ENCODE assay signal across 25 mouse cellular contexts in the genomic region with DNA sequence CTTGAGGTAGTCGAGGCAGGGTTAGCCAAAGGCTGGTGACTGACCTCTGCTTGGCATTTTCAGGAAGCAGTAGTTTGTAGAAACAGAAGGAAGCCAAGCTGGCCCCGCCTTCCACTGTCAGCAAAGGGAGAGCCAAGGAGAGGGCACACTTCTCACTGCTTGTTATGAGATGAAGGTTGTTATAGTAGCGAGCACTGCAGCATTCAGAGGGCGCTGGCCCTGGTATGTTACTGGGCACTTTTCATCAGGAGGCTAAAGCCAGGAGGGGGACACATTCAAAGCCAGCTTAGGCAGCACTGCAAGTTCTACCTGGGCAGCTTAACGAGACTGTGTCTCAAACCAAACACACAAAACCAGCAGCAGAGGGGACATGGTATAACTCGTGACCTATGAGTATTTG. TPM values are rescaled to one million over a fixed set of nuclear protein-coding genes. Genes with fewer than 3 reads are reported as not detected.
A peak's percentile ranks its signal among the peaks of the same experiment; 100 is the strongest.
DNase-seq lines count a peak whose midpoint lies in the region; ATAC-seq and TF ChIP-seq lines count a peak whose summit lies in the region.
"Had no signal": no experiment of that assay in that cellular context is flagged by ENCODE, and none has a peak within 500 bp of the region (broad histone marks: within the 10 kb centered on the region; RNA-seq: fewer than 3 reads in every experiment).

No protein-coding gene starts in this region.

- no peaks in the 10 kb centered on the region for H3K9me3 ChIP-seq in forebrain, embryonic 11.5 days (ENCODE audit: control insufficient read depth, low read length)
- H3K9me3 ChIP-seq in forebrain, embryonic 16.5 days (ENCODE audit: control insufficient read depth, low read length): no peaks in the 10 kb centered on the region
- no peaks in the 10 kb centered on the region for H3K9me3 ChIP-seq in intestine, embryonic 16.5 days (ENCODE audit: control insufficient read depth, low read length)
- no peaks in the 10 kb centered on the region for H3K9me3 ChIP-seq in intestine, postnatal 0 days (ENCODE audit: control insufficient read depth)
- no peaks in the 10 kb centered on the region for H3K9me3 ChIP-seq in kidney, embryonic 16.5 days (ENCODE audit: low read length)
- H3K9me3 ChIP-seq: embryonic facial prominence, embryonic 10.5 days; embryonic facial prominence, embryonic 12.5 days; forebrain, embryonic 12.5 days; G1E had no signal

- H3K4me2 ChIP-seq in forebrain, embryonic 11.5 days (ENCODE audit: low read depth, low read length, severe bottlenecking): no peak overlapping the region
- no peak overlapping the region for H3K4me2 ChIP-seq in forebrain, embryonic 16.5 days (ENCODE audit: low read length)
- no peak overlapping the region for H3K4me2 ChIP-seq in intestine, embryonic 16.5 days (ENCODE audit: low read depth, low read length)
- H3K4me2 ChIP-seq in intestine, postnatal 0 days (replicated peaks; ENCODE audit: low read depth): no peak overlapping the region
- no peak overlapping the region for H3K4me2 ChIP-seq in kidney, embryonic 16.5 days (replicated peaks; ENCODE audit: low read depth, low read length)
- H3K4me2 ChIP-seq: embryonic facial prominence, embryonic 12.5 days; forebrain, embryonic 12.5 days had no signal

- H3K4me3 ChIP-seq in forebrain, embryonic 11.5 days (ENCODE audit: low read depth, low read length): no peak overlapping the region
- no peak overlapping the region for H3K4me3 ChIP-seq in forebrain, embryonic 16.5 days (replicated peaks; ENCODE audit: low read length)
- H3K4me3 ChIP-seq in intestine, embryonic 16.5 days (ENCODE audit: low read length): no peak overlapping the region
- H3K4me3 ChIP-seq in intestine, postnatal 0 days (ENCODE audit: low read depth, low read length): no peak overlapping the region
- no peak overlapping the region for H3K4me3 ChIP-seq in kidney, embryonic 16.5 days (ENCODE audit: low read length)
- H3K4me3 ChIP-seq: embryonic facial prominence, embryonic 10.5 days; embryonic facial prominence, embryonic 12.5 days; forebrain, embryonic 12.5 days had no signal

- no peak for ATAC-seq in forebrain, embryonic 11.5 days (replicated peaks; ENCODE audit: low FRiP score)
- ATAC-seq in forebrain, embryonic 16.5 days: no peak
- ATAC-seq in intestine, embryonic 16.5 days: 0 out of 2 replicates have a peak, but pooled peaks have one; percentile 12
- no peak for ATAC-seq in intestine, postnatal 0 days
- ATAC-seq in kidney, embryonic 16.5 days (ENCODE audit: low FRiP score, low TSS enrichment): no peak
- ATAC-seq in monocyte, adult 5-6 weeks (replicated peaks; ENCODE audit: insufficient number of reproducible peaks, low FRiP score, low TSS enrichment, poor library complexity, severe bottlenecking): 0 out of 2 replicates have a peak, but pooled peaks have one; percentile 25
- ATAC-seq: activated CD4-positive, CD25-positive, alpha-beta regulatory T cell, adult 4 months; CD4-positive, CD25-positive, alpha-beta regulatory T cell, adult 4 months; forebrain, embryonic 14.5 days; Patski had no signal

- no peaks in the 10 kb centered on the region for H3K27me3 ChIP-seq in forebrain, embryonic 11.5 days (ENCODE audit: control insufficient read depth, insufficient read depth, low read length)
- no peaks in the 10 kb centered on the region for H3K27me3 ChIP-seq in forebrain, embryonic 16.5 days (replicated peaks; ENCODE audit: control insufficient read depth, insufficient read depth, low read length)
- H3K27me3 ChIP-seq in intestine, embryonic 16.5 days (replicated peaks; ENCODE audit: control insufficient read depth, insufficient read depth, low read length): no peaks in the 10 kb centered on the region
- no peaks in the 10 kb centered on the region for H3K27me3 ChIP-seq in intestine, postnatal 0 days (replicated peaks; ENCODE audit: control insufficient read depth, insufficient read depth, low read length)
- H3K27me3 ChIP-seq in kidney, embryonic 16.5 days (ENCODE audit: insufficient read depth, low read length): no peaks in the 10 kb centered on the region
- H3K27me3 ChIP-seq: embryonic facial prominence, embryonic 12.5 days; forebrain, embryonic 12.5 days; Patski had no signal

- no peaks in the 10 kb centered on the region for H3K36me3 ChIP-seq in forebrain, embryonic 11.5 days (ENCODE audit: control insufficient read depth, insufficient read depth, low read length)
- H3K36me3 ChIP-seq in forebrain, embryonic 16.5 days (ENCODE audit: control insufficient read depth, insufficient read depth): no peaks in the 10 kb centered on the region
- no peaks in the 10 kb centered on the region for H3K36me3 ChIP-seq in intestine, embryonic 16.5 days (ENCODE audit: control insufficient read depth, insufficient read depth, low read length)
- no peaks in the 10 kb centered on the region for H3K36me3 ChIP-seq in intestine, postnatal 0 days (ENCODE audit: control insufficient read depth, insufficient read depth)
- no peaks in the 10 kb centered on the region for H3K36me3 ChIP-seq in kidney, embryonic 16.5 days (ENCODE audit: insufficient read depth, low read length)
- H3K36me3 ChIP-seq: embryonic facial prominence, embryonic 10.5 days; embryonic facial prominence, embryonic 12.5 days; forebrain, embryonic 12.5 days; G1E had no signal

- no peaks in the 10 kb centered on the region for H3K4me1 ChIP-seq in forebrain, embryonic 11.5 days (replicated peaks; ENCODE audit: control insufficient read depth, insufficient read depth, low read length)
- H3K4me1 ChIP-seq in forebrain, embryonic 16.5 days (replicated peaks; ENCODE audit: control insufficient read depth, insufficient read depth, low read length): no peaks in the 10 kb centered on the region
- H3K4me1 ChIP-seq in intestine, embryonic 16.5 days (ENCODE audit: control insufficient read depth, insufficient read depth, low read length): peaks cover 3% of the 10 kb centered on the region; the same call in 1 of the 2 replicates
- no peaks in the 10 kb centered on the region; the same call in 1 of the 2 replicates for H3K4me1 ChIP-seq in intestine, postnatal 0 days (replicated peaks; ENCODE audit: control insufficient read depth, insufficient read depth, low read length)
- peaks cover 21% of the 10 kb centered on the region for H3K4me1 ChIP-seq in kidney, embryonic 16.5 days (ENCODE audit: insufficient read depth, low read length)
- H3K4me1 ChIP-seq: embryonic facial prominence, embryonic 10.5 days; embryonic facial prominence, embryonic 12.5 days; forebrain, embryonic 12.5 days had no signal

- peak; percentile 36 for DNase-seq in forebrain, embryonic 11.5 days (ENCODE audit: low spot score)
- DNase-seq in kidney, adult 18-20 months: no peak
- DNase-seq: adrenal gland, adult 8-10 months; adrenal gland, postnatal 14 days; adrenal gland, postnatal 36 days; B cell, adult 2 months; cerebellum, adult 11-12 months; cerebellum, adult 2 months; cerebellum, adult 9-10 months; cerebellum, postnatal 10 days; cerebellum, postnatal 25 days had no signal

- no peak overlapping the region for H3K9ac ChIP-seq in forebrain, embryonic 11.5 days (ENCODE audit: low read length)
- no peak overlapping the region for H3K9ac ChIP-seq in forebrain, embryonic 16.5 days (replicated peaks; ENCODE audit: low read depth, low read length)
- H3K9ac ChIP-seq in intestine, embryonic 16.5 days (ENCODE audit: low read depth, low read length): no peak overlapping the region
- H3K9ac ChIP-seq in intestine, postnatal 0 days (ENCODE audit: low read depth, low read length): no peak overlapping the region
- H3K9ac ChIP-seq in kidney, embryonic 16.5 days (replicated peaks; ENCODE audit: low read length): no peak overlapping the region
- H3K9ac ChIP-seq: embryonic facial prominence, embryonic 12.5 days; forebrain, embryonic 12.5 days had no signal

- 80% methylated on average over 6 of the region's 6 CpGs for WGBS in forebrain, embryonic 11.5 days
- 73% methylated on average over 6 of the region's 6 CpGs for WGBS in forebrain, embryonic 16.5 days
- 68% methylated on average over 6 of the region's 6 CpGs for WGBS in intestine, embryonic 16.5 days
- WGBS in intestine, postnatal 0 days: 55% methylated on average over 6 of the region's 6 CpGs
- WGBS in kidney, embryonic 16.5 days: 67% methylated on average over 6 of the region's 6 CpGs

- no peak overlapping the region for H3K27ac ChIP-seq in forebrain, embryonic 11.5 days (ENCODE audit: low read depth, low read length)
- H3K27ac ChIP-seq in forebrain, embryonic 16.5 days (ENCODE audit: low read length): no peak overlapping the region
- no peak overlapping the region for H3K27ac ChIP-seq in intestine, embryonic 16.5 days (ENCODE audit: low read length)
- no peak overlapping the region for H3K27ac ChIP-seq in intestine, postnatal 0 days (ENCODE audit: low read depth, low read length)
- 0 out of 2 replicates have a peak overlapping the region, but pooled peaks have one; percentile 4 for H3K27ac ChIP-seq in kidney, embryonic 16.5 days (ENCODE audit: low read length)
- H3K27ac ChIP-seq: embryonic facial prominence, embryonic 10.5 days; embryonic facial prominence, embryonic 12.5 days; forebrain, embryonic 12.5 days had no signal

- no peak for TF ChIP-seq CTCF in intestine, postnatal 0 days (IDR thresholded peaks at IDR 0.05; ENCODE audit: low read depth)

RNA-seq across cellular contexts. Expression of gene Slc5a11, which starts 7.0 kb away (rescaled TPM):
- not detected in 2 replicates for polyA plus RNA-seq in forebrain, embryonic 11.5 days (2014; fragmentation: Nextera tagmentation; extraction: Ambion mirVana)
- 0.30 and 0.75 TPM in 2 replicates for polyA plus RNA-seq in forebrain, embryonic 16.5 days (2015; fragmentation: Nextera tagmentation; extraction: Ambion mirVana)
- polyA plus RNA-seq in intestine, embryonic 16.5 days (2015; fragmentation: Nextera tagmentation; extraction: Ambion mirVana): 25.3 and 39.3 TPM in 2 replicates
- 25.1 and 29.0 TPM in 2 replicates for polyA plus RNA-seq in intestine, postnatal 0 days (2015; fragmentation: Nextera tagmentation; extraction: Ambion mirVana)
- polyA plus RNA-seq in kidney, embryonic 16.5 days (2015; fragmentation: Nextera tagmentation; extraction: Ambion mirVana): 5.0 and 5.8 TPM in 2 replicates
- 5.2 to 40.6 TPM (median 6.9 TPM) in 3 replicates for total RNA-seq in monocyte, adult 5-6 weeks (2017)
- total RNA-seq: adrenal gland, adult 18-20 months; adrenal gland, postnatal 14 days; adrenal gland, postnatal 36 days; G1E had no signal
- polyA plus RNA-seq: G1E, Patski had no signal

Comparison
In these comparisons a context has a peak if more than half of its experiments do, and no peak if none do; other contexts are left out.
1. ATAC-seq: peak in intestine, embryonic 16.5 days (single experiment) and monocyte, adult 5-6 weeks (single experiment); none in forebrain, embryonic 11.5 days (single experiment), forebrain, embryonic 16.5 days (single experiment), intestine, postnatal 0 days (single experiment) and kidney, embryonic 16.5 days (single experiment).